Mouse (Mus musculus): Measurements from ENCODE around the gene Hacd2. TPM values are rescaled to one million over a fixed set of nuclear protein-coding genes. Genes with fewer than 3 reads are reported as not detected.

The Hacd2 gene
- total RNA-seq, 4 experiments from 2014 or later = 1.0 to 4.1 (median 2.4) TPM

DNA sequence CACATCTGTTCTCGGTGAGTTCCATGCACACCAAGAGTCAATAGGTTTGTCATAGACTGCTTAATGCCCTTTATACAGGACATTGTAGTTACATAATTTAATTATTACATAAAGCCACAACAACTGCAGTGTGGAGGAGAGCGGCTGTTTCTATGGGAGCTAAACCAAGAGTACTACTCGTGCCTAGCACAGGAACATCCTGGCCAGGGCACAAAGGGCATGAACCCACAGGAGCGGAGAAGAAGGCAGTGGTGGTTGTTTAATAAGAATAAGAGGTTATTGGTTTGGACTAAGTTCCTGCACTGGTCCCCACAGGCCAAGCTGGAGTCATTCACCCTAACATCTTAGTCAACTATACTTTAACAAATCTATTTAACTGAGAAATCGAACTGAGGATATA is 16.0 kb upstream of the Hacd2 start:
- DNase-seq (ENCODE audit: low spot score in 2 of 2) = no peak

DNA sequence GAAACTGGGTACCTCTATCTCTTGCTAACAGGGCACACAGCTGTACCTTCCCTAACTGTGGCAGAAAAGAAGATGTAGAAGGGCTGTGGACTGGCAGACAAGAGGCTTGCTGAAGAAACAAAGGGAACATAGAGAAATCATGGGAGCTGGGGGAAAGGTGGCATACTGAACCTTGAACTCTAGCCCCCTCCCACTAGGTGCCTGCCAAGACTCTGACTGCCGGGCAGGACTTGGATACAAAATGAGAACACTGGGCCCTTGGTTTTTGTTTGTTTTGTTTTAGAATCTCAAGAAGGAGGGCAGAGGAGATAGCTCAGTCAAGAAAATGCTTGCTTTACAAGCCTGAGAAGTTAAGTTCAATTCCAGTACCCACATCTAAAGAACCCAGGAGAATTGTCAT is 14.9 kb upstream of the Hacd2 start:
- no peak for DNase-seq (ENCODE audit: low spot score in 2 of 2)

DNA sequence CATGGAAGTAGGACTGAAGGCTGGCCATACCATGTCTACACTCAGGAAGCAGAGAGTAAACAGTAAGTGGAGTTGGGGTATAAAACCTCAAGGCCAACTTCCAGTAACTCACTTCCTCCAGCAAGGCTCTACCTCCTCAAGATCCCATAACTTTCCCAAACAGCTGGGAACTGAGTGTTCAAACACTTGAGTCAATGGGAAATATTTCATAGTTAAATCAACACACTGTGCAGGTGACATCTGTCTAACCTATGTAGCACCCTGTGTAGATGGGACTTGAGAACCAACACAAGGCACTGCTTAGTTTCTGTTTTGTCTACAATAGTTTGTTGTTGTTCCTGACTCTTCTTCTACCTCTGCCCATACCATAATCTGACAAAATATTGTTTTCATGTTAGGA is 13.8 kb upstream of the Hacd2 start:
- no peak for DNase-seq (ENCODE audit: low spot score in 2 of 2)

DNA sequence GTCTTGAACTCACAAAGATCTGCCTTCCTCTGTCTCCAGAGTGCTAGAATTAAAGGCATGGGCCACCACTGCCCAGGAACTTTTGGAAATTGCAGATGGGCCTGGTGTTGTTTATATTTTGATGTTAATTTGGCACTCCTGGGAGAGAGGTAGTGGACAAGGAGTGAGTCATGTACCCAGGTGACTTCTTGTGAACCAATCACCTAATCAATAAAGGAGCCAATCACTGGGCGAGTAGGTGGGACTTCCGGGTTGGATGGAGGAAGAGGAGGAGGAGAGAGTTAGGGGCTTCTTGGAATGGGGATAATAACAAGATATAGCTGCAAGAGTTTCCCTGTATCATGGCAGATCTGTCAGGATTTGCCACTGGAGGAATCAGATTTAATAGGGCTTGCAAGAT is 8.7 kb upstream of the Hacd2 start:
- DNase-seq (ENCODE audit: low spot score in 2 of 2) = no peak

DNA sequence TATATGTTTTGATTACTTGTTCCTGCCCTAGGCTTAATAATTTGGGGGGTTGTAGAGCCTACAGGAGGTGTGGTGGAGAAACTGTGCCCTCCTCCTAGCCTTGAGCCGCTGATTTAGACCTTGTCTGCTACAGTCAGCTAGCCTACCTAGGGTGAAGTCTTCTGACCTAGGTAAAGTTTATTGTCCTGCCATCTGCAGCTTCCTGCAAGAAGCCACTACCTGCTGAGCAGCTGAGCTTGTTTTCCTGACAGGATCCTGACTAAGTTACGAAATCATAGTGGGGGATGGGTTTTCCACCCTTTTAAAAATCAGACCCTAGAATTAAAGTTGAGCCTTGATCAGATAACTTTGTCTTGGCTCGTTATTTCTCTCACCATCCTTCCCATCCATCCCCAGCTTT is 5.7 kb upstream of the Hacd2 start:
- DNase-seq (ENCODE audit: low spot score in 2 of 2) = no peak

DNA sequence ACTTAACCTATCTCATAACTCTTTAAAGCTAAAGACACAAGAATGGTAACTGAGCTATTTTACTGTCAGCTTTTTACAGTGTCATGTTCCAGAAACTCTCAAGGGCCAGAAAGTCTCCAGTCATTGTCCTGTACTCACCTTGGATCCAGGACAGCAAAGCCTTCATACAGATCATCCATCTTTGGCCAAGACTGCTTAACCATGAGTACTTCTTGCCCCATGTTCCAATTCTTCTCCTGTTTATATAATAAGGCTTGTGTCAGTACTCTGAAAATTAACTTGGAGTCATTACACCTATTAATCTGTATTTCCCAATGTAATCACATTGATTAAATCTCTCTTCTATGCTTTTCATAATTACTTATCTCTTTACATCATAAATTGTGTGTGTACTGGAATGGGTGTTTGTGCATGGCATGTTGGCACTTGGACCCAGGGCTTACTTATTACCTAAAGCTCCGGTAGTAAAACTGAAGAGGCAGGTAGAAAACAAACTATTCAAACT is 3.7 kb upstream of the Hacd2 start:
- no peak for DNase-seq (ENCODE audit: low spot score in 2 of 2)

DNA sequence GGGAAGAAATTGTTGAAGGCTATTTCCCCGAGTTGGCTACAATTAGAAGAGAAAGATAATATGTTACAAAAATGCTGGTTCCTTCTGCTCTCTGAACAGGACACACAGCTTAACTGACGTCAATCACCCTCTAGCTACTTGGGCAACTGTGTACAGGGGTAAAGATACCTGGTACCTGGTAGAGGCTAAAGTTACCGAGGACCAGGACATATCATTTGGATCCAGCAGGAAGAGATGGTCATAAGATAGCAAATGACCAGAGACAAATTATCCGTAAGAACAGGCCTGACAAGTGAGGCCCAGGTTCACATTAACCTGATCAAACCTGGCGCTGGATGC is 356 bp upstream of the Hacd2 start:
- no peak for DNase-seq (ENCODE audit: low spot score in 2 of 2)

DNA sequence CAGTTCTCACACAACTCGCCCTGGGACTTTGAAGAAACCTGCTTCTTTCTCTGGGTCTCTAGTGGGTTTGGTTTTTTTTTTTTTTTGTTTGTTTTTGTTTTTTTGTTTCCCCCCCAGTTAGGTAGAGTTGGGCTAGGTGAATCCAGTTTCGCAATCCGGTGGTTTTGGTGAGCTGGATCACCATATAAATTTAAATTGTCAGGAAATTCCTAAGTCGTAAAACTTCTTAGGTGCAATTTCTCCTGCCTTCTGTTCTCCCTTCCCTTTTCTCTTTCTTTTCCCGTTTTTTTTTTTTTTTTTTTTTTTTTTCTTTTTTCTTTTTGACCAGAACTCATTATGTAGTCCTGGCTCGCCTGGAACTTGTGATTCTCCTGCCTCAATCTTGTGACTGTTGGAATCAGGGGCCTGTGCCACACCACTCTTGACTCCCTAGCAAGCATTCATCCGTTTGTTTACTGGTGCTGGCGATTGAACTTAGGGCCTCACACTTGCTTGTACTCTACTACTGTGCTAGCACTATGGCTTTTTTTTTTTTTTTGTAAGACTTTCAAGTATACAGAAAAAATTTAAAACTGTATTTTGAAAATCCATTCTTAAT is 1.0 kb downstream of the Hacd2 start:
- DNase-seq (ENCODE audit: low spot score in 2 of 2) = no peak

DNA sequence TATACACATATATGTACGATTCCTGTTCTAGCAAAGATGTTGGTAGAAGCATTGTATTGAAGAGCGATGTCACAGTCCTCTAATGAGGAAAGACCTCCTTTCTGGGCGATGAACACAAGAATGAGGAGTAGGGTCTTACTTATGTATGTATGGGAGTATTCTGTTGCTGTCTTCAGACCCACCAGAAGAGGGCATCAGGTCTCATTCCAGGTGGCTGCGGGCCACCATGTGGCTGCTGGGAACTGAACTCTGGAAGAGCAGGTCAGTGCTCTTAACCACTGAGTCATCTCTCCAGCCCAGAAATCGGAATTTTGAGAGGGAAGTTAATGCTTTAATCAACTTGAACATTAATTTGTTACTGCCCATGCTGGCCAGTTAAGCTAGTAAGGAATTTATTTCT is 2.1 kb downstream of the Hacd2 start:
- no peak for DNase-seq (ENCODE audit: low spot score in 2 of 2)

DNA sequence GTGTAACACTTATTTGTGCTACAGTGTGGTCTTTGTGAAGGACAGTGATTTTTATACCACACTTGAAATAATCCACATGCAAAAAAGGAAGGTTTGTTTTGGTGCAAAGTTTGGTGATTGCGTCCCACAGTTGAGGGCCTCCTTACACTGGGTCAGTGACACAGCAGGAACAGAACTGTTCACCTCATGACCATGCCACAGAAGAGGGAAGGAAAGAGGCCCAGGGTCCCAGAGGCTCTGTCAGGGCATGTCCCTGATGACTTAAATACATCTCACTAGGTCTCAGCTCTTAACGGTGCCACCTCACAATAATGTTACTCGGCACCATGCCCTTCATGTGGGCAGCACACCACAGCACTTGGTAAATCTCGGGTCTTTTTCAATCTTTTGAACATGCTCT is 3.1 kb downstream of the Hacd2 start:
- no peak for DNase-seq (ENCODE audit: low spot score in 2 of 2)

DNA sequence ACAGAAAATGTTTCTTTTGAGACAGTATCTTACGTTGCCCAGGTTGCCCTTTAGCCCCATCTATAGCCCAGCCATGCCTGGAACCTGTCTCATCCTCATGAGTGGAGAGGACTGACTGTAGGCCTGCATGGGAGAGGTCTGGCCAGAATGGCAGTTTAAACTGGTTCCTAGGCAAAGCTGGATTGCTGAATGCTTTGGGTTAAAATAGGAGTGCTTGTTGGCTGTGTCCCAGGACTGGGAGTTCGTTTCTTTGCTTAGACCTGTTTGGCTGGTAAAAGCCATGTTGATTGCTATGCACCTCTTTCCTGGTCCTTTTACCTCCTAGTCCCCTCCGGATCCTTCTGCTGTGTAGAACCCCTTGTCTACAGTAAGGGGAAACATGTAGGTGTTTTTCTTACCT is 11.0 kb downstream of the Hacd2 start:
- no peak for DNase-seq (ENCODE audit: low spot score in 2 of 2)

DNA sequence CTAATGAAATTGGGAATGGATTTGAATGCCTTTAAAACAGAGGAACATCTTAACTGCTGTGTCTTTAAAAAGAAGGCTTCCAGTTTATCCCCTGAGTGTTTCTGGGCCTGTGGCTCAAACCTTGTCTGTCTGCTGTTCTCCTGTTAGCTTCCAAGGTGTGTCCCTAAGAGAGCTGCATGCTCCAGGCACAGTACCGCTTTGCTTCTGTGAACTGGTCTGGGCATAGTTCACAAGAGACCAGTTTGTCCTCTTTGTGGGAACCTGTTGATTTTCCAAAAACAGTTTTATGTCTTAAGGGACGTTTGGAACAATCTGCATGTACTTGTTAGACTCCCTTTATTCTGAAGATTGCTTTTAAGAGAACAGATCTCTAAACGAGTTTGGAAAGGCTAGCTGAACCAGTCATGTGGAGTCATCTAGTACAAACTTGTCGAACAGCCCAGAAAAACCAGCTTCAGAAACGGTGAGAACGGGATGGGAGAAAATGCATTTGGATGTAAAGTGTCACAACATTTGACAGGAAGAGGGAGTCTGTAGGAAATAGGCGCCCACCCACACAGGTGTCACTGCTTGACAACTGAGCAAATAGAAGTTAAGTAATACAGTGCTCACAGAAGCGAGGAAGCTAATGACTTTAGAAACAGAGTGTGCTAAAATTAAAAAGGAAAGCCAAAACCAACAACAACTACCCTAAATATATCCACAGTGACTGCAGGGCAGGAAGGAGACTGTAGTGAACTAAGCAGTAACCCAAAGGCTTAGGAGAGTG is 11.8 kb downstream of the Hacd2 start:
- DNase-seq (ENCODE audit: low spot score in 2 of 2) = no peak

DNA sequence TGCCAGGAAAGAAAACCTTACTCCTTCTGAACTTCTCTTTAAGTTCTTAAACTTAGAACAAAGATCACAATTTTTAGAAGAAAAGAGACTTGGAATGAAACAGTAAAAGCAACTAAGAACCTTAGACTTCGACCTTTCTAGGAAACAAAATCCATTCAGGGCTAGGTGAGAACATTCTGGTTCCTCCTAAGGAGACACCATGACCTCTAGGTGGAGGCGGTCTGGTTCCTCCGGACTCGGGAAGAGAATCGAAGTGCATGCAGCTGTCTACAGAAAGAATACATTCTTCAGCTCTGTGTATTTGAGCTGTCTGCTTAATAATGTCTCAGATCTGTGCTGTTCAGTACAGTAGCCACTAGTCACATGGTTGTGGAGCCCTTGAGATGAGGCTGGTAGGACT is 12.7 kb downstream of the Hacd2 start:
- DNase-seq (ENCODE audit: low spot score in 2 of 2) = no peak

DNA sequence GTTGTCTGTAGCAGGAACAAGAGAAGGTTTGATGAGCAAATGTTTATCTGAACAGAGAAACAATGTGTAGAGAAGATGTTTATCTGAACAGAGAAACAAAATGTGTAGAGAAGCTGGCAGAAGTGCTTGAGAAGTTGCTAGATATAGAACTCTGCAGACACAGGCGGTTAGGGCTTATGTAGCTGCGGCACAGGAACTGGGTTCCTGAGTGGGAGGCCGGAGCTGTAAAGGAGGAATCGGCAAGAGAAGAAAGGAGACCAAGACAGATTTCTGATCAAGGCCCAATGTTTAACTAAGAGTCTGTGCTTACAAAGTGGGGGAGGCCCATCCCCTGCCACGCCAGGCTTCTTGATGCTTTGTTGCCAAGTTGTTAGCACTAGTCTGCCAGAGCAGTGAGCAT is 14.5 kb downstream of the Hacd2 start:
- no peak for DNase-seq (ENCODE audit: low spot score in 2 of 2)

DNA sequence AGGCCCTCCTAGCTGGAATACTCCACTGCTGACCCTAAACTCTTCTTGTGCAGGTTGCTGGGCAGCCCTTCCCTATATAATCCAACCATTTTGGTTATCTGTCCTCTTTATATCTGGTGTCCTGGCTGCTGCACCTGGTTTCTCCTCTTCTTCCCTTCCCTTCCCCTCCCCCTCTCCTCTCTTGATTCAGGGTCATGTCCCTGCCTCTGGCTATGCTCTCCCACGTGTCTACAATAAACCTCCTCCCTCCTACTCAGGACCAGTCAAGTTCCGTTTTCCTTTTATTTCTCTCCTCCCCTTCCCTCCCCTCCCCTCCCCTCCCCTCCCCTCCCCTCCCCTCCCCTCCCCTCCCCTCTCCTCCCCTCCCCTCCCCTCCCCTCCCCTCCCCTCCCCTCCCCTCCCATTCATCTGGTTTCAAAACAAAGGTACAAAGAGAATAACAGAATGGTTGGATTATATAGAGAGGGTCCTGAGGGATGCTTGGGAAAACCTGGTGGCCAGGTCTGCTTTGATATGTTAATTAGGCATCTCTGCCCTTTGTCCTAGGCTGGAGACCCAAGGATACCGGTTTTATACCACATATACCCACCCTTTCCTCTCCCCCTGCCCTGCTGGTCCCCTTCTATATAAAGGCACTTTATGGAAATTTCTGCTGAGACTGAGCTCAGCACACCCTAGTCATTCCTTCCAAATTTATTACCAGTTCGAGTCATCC is 16.3 kb downstream of the Hacd2 start:
- no peak for DNase-seq (ENCODE audit: low spot score in 2 of 2)

DNA sequence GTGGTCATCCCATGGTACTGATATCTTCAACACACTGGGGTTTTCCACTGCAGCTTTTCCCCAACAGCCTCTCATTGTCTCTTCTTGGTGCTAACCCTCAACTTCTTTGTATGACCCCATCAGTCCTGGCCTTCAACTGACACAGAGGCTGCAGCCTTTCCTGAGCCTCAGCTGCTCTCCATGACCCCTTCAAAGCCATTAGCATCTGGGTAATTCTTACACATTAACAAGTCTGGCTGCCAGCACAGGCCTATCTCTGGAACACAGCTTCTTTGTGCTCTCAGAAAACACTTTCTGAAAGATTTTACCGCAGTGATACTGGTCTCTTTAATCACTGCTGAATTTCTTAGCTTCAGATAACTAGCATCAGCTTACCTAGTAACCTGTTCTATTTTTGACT is 17.9 kb downstream of the Hacd2 start:
- no peak for DNase-seq (ENCODE audit: low spot score in 2 of 2)

DNA sequence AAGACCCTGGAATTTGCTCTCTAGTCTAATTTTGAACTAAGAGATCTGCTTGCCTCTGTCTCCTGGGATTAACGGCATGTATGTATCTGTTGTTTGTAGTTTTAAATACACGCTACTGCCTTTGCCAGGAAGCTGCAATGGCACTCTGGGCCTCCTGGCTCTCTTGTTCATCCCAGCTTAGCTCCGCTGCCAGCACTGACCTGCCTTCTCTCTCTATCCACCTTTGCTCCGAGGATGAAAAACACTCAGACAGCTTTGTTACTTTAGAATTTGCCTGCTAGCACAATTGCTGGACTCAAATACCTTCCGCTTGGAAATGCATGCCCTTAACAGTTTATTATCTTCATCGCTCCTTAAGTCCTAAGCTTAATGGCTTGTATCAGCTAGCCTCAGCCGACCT is 18.8 kb downstream of the Hacd2 start:
- DNase-seq (ENCODE audit: low spot score in 2 of 2) = no peak

DNA sequence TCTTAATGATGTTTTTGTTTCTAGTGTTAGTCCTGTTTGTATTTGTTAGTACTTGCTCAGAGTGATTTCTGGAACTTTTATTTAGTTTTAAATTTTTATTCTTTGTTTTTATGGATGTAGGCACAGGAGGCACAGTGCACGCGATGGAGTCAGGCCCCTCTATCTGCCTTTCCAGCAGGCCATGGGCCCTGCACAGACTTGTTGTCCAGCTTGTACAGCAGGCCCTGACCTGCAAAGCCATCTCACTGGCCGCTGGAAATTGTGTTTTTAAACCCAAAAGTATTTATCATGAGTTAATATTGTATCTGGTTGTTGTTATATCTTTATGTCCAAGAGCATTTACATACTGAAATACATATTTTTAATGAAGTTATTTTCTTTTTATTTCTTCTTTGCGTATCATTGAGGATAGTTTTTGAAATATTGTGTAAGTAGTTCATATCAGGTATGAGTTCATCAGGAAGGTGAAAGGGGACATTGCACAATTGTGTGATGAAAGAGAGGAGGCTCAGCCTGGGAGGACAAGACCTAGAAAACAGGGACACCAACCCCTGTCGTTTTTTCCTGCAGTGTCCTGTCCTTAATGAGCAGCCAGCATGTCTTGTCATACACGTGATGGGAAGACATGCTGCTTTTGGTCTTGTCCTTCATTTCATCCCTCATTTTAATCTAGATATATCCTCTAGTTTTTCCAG is 24.0 kb downstream of the Hacd2 start:
- no peak for DNase-seq (ENCODE audit: low spot score in 2 of 2)

DNA sequence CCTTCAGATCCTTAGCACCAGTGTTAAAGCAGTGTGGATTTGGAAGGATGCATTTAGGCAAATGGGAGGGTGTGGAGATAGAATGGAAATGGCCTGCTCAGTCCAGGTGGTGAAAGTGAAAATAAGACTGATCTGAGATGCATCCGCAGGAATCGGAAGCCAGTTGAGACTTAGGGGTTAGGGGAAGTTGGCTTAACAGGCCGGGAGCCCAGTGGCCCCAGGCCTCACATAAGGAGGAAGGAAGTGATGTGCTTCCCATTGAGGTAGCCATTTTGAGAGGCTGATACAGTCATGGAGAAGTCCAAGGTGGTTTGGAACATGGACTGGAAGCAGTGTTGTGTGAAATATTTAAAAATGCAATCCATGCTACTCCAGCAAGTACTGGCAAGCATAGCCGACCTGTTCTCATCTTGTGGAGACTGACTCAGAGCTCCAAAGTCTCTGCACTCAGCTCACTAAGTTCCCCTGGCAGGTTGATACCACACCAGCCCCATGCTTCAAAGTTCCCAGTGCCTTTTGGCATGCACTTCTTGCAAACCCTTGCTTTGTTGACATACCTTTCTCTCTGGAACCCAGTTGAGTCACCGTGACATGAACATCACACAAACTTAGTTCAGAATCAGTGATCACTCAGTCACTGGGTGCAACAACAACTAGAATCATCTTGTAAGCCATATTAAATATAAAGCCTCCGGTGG is 25.2 kb downstream of the Hacd2 start:
- DNase-seq (ENCODE audit: low spot score in 2 of 2) = no peak

DNA sequence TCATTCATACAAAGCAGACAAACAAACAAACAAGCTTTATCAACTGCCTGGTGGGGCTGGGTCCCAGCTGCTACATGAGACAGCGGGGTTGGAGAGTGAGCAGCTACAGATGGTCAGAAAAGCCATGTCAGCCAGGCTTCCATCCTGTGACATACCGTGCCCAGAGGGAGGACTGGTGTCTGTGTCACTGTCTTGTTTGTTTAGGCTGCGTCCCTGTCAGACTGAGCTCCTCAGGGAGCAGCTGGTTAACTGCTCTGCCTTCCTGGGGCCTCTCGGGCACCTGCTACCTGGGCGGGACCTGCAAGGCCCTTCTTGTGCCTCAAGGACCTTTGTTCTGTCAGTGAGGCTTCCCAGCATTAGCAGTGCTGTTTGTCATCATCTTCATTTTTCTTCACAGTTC is 28.8 kb downstream of the Hacd2 start:
- DNase-seq (ENCODE audit: low spot score in 2 of 2) = no peak

DNA sequence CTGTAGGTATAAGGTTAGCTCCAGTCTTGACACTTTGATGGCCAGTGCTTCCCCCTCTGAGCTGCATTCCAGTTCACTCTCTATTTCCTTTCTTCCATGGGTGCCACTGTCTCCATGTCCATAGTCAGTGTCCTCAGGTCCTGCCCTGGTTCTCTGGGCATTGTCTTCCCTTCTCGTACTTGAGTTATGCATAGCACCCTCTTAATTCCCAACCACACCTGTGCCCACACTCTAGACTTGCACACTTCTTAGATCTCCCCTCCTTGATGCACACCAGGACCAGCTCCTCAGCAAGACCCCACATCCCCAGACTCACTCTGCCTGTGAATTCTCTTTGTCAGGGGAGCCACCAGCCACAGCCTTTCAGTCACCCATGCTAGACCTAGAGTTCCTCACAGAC is 30.0 kb downstream of the Hacd2 start:
- no peak for DNase-seq (ENCODE audit: low spot score in 2 of 2)

All from gastrocnemius, adult 8-10 months (tissue).